Mouse (Mus musculus): ENCODE results near the gene Wrap73. TPM values are rescaled to one million over a fixed set of nuclear protein-coding genes. Genes with fewer than 3 reads are reported as not detected.

The Wrap73 gene
- total RNA-seq, 2 experiments from 2014 or later: 10.8 to 15.0 TPM

Other genes with a start within 250 kb of the Wrap73 start
- 10 to 100 TPM; 14.0 to 15.4 TPM for gene A430005L14Rik, start 185.1 kb upstream of the Wrap73 start, total RNA-seq (2021)
- 1 to 10 TPM; 3.7 to 4.4 TPM for gene Dffb, start 167.2 kb upstream of the Wrap73 start, total RNA-seq (2021)
- 10 to 100 TPM; 28.0 to 29.6 TPM for gene Cep104, start 167.2 kb upstream of the Wrap73 start, total RNA-seq (2021)
- gene Lrrc47, start 130.6 kb upstream of the Wrap73 start, total RNA-seq (2021): 10 to 100 TPM; 30.6 to 33.1 TPM
- 1 to 10 TPM; 5.9 to 7.0 TPM for gene Smim1, start 116.1 kb upstream of the Wrap73 start, total RNA-seq (2021)
- not detected for gene Ccdc27, start 99.7 kb upstream of the Wrap73 start, total RNA-seq (2021)
- gene Trp73, start 2.2 kb upstream of the Wrap73 start, total RNA-seq (2021): not detected
- 100 to 1,000 TPM; 132 to 136 TPM for gene Tprgl, start 18.3 kb downstream of the Wrap73 start, total RNA-seq (2021)
- gene Megf6, start 28.4 kb downstream of the Wrap73 start, total RNA-seq (2021): 1 to 10 TPM; 5.4 to 8.0 TPM
- gene Arhgef16, start 159.3 kb downstream of the Wrap73 start, total RNA-seq (2021): under 1 TPM; 0.17 to 0.19 TPM
- not detected for gene B230104I21Rik, start 193.8 kb downstream of the Wrap73 start, total RNA-seq (2021)